Mouse (Mus musculus) spleen, postnatal 14 days (tissue): Measurements from ENCODE around the gene Scgb1b30.
"Not testable (repeated sequence)": the region's sequence is repeated elsewhere in the genome, so short reads cannot be mapped to it uniquely, and the experiment has no call there.

Experiments used
- DNase-seq, 2 experiments: peaks; one replicate each; pipeline ENCODE4 v3.0.0; 2021 to 2022; ENCODE audit warnings: low spot score in 2 of 2

Gene Scgb1b30

GRCm38 (mm10) chr7:34094911-34095481 lies at the start of gene Scgb1b30:
TSS of gene Scgb1b30 (plus strand) at chr7:34095431.
- no peak for DNase-seq

- DNase-seq = not testable (repeated sequence)
These were observed 27.1 kb upstream of the Scgb1b30 start for GRCm38 (mm10) chr7:34068132-34068531.

DNA sequence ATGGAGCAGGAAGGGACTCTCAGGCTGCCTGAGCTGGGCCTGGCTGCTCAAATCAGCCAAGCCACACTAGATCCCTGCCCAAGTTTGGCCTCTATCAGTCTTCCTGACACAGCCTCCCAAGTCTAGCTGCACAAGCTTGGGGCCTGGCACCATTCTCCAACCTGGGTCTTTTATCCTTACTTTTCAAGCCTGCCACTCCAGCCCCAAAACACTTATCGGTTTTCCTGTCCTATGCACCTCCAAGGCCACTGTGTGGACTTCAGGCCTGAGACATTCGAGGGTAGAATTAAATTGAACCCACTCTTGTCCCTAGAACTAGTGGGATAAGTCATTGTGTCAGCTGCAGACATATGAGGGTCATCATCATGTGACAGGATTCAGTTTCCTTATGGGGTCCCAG lies 4.8 kb downstream of the Scgb1b30 start:
- DNase-seq = no peak

GRCm38 (mm10) chr7:34101276-34101675 lies 6.0 kb downstream of the Scgb1b30 start:
- DNase-seq = no peak

DNA sequence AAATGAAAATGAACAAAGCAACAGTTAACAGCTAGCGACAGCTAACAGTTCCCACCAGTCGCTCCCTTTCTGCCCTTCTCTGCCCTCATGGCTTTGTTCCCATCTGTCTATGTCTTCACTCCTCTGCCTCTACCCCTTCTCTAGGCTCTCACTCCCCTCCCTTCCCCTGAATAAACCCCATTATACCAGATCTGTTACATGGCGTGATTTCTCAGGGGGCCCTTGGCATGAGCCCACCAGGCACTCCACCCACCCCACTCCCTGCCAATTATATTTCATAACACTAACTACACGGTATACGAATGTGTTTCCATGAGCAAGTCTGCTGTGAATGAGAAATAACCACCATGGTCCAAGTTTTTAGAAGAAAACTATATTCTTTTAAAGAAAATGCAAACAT lies 14.0 kb downstream of the Scgb1b30 start:
- DNase-seq = no peak

DNA sequence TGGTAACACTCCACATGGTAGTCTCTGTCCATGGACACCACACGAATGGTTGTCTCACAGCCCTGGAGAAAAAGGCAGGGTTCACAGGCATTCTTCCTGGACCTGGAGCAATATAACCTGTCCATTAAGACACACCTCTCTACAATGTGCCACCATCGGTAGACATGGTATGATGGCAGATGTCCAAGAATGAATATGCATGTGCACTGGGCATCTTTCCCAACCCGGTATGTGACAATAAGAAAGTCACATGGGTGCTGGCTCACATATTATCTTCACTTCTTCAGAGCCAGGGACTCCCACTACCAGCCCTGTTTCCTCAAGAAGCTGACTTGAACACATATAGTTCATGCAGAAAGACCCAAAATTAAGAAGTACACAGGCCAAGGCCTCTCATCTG lies 21.4 kb downstream of the Scgb1b30 start:
- DNase-seq = no peak

DNA sequence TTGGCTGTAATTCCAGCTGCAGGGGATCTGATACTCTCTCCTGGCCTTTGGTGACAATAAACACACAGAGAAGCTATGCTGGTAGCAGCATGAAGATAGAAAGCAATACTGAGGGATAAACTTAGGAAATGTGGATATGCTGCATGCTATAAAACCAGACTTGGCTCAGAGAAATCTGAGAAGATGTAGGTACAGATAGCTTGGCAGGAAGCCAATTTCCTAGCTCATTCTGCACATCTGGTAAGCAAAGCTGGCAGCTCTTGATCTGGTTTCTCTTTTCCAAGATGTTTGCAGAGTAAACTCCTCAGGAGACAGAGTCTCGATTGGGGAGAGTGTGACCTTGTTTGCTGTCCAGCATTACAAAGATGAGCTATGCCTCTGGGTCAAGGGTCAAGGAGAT lies 25.4 kb downstream of the Scgb1b30 start:
- not testable (repeated sequence) for DNase-seq

DNA sequence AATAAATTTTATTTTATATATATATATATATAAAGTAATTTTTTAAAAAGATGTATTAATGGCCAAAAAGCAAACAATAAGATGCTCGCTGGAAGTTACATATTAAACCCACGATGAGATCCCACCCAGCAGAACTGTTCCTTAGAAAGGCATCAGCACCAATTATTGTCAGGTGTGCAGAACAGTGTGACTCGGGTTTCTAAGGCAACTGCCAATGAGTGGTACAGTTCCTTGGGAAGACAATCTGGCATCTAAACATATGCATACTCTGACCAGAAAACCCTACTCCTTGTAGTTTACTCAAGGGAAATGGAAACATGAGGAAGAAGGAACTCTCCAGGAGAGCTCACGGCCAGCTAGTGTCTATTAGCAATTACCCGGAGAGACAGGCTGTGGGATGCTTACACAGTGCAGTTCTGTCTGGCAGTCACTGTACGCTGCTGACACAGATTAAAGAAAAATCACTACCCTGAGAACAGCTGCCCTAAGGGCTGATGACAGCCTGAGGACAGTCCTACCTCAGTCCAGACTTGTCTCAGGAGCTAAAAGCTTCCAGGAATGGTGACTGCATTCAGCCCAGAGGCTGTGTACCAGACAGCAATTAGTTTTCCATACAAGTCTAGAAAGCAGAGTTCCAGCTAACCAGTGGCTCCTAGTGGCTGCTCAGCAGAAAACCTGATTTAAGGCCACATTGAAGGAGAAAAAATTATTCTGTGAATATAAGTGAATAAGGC lies 27.9 kb downstream of the Scgb1b30 start:
- DNase-seq = no peak

- no peak for DNase-seq
These were observed 30.1 kb downstream of the Scgb1b30 start for GRCm38 (mm10) chr7:34125346-34125745.

DNA sequence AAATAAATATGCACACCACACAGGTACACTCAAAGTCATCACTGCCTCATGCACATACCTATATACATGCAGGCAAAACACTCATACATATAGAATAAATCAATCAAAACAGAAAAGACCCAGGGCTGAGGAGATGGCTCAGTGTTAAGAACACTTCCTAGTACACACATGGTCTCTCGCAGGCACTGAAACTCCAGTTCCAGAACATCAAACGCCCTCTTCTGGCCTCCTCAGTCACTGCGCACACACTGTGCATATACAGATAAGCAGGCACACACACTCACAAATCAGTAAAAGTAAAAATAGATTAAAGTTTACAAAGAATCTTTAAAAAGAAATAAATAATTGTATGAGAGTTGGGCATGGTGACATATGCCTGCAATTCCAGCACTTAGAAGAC lies 31.1 kb downstream of the Scgb1b30 start:
- no peak for DNase-seq

GRCm38 (mm10) chr7:34131118-34131517 lies 35.9 kb downstream of the Scgb1b30 start:
- DNase-seq = no peak

GRCm38 (mm10) chr7:34131959-34132354 lies 36.7 kb downstream of the Scgb1b30 start:
- DNase-seq = no peak

DNA sequence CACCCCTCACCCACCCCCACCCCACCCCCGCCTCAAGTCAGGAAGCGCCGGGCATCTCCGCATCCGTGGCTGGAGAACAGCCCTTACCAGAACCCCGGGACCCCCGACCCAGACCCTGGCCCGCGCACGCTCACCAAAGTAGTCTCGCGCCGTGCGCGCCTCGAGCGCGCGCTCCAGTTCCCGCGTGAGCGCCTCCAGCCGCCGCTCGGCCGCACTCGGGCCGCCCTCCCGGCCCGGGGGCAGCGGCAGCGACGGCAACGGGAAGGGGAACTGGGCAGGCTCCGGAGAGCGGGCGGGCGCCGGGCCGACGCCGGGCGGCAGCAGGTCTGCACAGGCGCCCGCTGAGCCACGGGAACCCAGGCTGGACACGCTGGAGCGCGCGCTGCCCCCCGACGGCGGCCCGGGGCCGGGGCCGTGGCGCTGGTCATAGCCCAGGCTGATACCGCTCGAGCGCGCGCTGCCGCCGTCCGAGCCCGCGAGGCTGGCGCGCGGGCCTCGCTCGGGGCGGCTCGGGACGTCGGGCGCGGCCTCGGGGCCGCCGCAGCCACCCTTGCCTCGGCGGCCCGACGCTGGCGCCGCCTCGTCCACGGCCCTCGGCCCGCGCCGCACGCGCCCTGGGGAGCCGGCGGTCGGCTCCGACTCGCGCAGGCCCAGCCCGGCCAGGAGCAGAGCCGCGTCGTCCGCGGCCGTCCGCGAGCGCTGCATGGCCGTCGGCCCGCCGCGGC lies 37.3 kb downstream of the Scgb1b30 start:
- DNase-seq = no peak

GRCm38 (mm10) chr7:34133117-34133762 lies 38.0 kb downstream of the Scgb1b30 start, which contains the start of gene Wtip:
TSS of gene Wtip (minus strand) at chr7:34133268.
- peak in 1 of 2 experiments; percentile 9 for DNase-seq

- DNase-seq = no peak
These were observed 39.1 kb downstream of the Scgb1b30 start for GRCm38 (mm10) chr7:34134336-34134735.

GRCm38 (mm10) chr7:34139493-34139892 lies 44.3 kb downstream of the Scgb1b30 start:
- DNase-seq = no peak

- no peak for DNase-seq
These were observed 45.9 kb downstream of the Scgb1b30 start for GRCm38 (mm10) chr7:34141123-34141522.

DNA sequence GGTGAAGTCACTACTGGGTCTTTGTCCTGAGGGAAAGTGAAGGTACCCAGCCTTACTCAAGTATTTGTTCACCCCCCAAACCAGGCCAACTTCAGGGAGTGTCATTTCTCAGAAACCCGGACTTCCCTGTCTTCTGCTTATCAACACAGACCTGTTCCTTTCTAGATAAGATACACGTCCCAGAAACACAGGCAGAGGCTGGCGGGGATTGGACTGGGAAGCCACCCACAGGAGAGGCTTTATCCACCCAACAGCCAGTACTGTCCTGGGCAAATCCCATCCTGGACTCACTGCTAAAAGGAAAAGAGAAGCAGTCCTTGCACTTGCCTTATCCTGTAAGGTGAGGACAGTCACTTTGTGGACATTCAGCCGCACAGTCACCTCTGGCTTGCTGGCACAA lies 52.0 kb downstream of the Scgb1b30 start:
- no peak for DNase-seq
